Mouse (Mus musculus): Measurements from ENCODE around the gene Enpep.

DNA sequence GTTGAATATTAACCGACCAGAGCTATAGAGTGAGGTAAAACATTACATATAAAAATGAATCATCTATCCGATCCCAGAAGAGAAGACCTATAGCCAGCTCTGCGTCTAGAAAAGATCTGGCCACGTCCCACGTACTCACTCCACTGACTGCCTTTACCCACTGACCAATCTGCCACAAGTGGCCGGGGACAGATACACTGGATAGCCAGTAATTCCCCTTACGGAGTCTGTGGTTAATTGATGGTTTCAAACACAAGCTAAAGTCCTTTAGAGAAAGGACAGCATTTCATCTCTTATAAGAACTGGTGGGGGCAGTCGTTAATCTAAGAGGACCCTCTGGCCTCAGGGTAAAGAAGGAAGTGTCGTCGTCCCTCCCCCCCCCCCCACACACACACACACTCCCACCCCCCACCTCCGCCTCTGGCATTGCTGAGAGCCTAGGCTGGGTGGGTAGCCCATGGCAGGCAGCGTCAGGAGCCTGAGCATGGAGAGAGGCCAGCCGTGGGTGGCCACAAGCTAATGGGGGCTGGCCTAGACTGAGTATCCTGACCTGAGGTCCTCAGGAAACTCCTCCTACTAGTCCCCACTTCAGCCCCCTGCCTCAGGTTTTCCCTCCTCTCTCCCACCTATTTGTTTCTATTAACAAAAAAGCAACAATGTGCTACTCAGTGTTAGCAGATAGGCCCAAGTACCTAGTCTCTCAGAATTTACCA, 106.8 kb downstream of the Enpep start:
- TF ChIP-seq USF1 (IDR thresholded peaks at IDR 0.05; ENCODE audit: low read depth, low read length): no peak
- TF ChIP-seq POLR2A (IDR thresholded peaks at IDR 0.05; ENCODE audit: low read depth, low read length): no peak
- no peak for TF ChIP-seq E2F4 (IDR thresholded peaks at IDR 0.05; ENCODE audit: insufficient replicate concordance, low read depth, low read length)
- no peak for TF ChIP-seq EP300 (IDR thresholded peaks at IDR 0.05; ENCODE audit: low read length)
- no peak for TF ChIP-seq ZKSCAN1 (IDR thresholded peaks at IDR 0.05; ENCODE audit: borderline replicate concordance, low read depth, low read length)
